Mouse (Mus musculus): ENCODE data around the gene Ilf3. TPM values are rescaled to one million over a fixed set of nuclear protein-coding genes. Genes with fewer than 3 reads are reported as not detected.

Ilf3 gene
- 133 TPM in 2 replicates for polyA plus RNA-seq (2012)

DNA sequence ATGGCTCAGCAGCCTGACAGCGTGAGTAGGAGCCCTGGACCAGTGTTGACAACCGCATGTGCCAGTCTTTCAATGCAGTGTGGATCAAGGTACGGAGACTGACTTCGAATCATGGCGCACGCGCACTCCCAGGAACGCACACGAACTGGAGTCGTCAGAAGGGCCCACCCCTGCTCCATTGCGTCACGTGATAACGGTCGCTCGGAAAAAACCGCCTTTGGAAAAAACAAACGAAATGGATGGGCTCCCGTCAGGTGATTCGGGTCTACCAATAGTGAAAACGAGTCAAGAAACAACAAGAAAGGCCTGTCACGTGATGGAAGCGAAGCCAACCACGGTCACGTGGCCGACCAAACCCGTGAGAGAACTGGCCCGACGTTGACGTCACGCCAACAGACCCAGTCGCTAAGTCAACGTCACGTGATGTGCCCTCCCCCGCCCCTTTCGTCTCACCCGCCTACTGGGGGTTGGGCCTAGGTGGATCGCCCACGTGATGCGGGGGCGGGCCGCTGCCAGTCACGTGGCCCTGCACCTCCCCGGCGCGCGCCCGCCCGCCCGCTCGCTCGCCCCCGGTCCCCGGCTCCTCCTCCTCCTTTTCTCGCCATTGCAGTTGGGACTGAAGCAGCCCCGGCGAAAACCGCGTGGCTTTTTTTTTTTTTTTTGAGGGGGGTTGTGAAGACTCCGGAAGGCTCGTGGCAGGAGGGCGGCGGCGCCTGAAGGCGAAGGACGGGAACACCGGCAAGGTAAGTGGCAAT is at the start of gene Ilf3:
Ilf3 (plus strand) TSS at position 515 of the 755 bp plus-strand sequence.
- no peak for TF ChIP-seq GATA1 (IDR thresholded peaks at IDR 0.05; ENCODE audit: low read length)

- TF ChIP-seq GATA1 (IDR thresholded peaks at IDR 0.05; ENCODE audit: low read length), result no peak
Observed at GRCm38 (mm10) chr9:21318792-21319191, 48.9 kb upstream of the Ilf3 start.

DNA sequence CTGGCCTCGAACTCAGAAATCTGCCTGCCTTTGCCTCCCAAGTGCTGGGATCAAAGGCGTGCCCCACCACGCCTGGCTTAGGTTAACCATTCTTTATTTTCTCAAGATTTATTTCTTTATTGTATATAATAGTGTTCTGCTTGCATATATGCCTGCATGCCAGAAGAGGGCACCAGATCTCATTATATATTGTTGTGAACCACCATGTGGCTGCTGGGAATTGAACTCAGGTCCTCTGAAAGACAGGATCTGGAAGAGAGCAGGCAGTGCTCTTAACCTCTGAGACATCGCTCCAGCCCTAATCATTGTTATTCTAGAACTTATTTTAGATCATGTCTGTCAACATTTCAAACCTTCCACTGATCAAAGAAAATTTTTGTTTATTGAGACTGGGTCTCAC is 48.2 kb upstream of the Ilf3 start:
- no peak for TF ChIP-seq GATA1 (IDR thresholded peaks at IDR 0.05; ENCODE audit: low read length)

- TF ChIP-seq GATA1 (IDR thresholded peaks at IDR 0.05; ENCODE audit: low read length), result no peak
Observed at GRCm38 (mm10) chr9:21320280-21320618, 47.4 kb upstream of the Ilf3 start.

GRCm38 (mm10) chr9:21320619-21321512 is 46.8 kb upstream of the Ilf3 start, which contains the start of gene Slc44a2:
Gene Slc44a2 (plus strand): TSS chr9:21320698.
- TF ChIP-seq GATA1 (IDR thresholded peaks at IDR 0.05; ENCODE audit: low read length), result no peak

DNA sequence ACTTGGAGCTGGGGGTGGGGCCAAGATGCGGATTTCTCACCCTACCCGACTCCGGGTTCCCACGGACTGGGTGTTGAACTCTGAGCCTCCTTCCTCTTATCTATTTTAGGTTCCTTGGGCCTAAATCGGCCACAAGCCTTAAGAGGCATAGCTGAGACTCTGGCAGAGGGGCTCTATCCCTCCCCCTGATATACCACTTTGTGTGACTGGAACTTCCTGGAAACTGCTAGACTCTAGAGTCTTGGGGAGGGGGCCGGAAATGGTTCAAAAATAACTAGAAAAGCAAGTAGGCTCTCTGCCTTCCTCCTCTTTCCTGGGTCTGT is 46.2 kb upstream of the Ilf3 start:
- TF ChIP-seq GATA1 (IDR thresholded peaks at IDR 0.05; ENCODE audit: low read length), result no peak

GRCm38 (mm10) chr9:21322211-21322916 is 45.3 kb upstream of the Ilf3 start:
- TF ChIP-seq GATA1 (IDR thresholded peaks at IDR 0.05; ENCODE audit: low read length), result no peak

GRCm38 (mm10) chr9:21324269-21324668 is 43.4 kb upstream of the Ilf3 start:
- TF ChIP-seq GATA1 (IDR thresholded peaks at IDR 0.05; ENCODE audit: low read length), result no peak

DNA sequence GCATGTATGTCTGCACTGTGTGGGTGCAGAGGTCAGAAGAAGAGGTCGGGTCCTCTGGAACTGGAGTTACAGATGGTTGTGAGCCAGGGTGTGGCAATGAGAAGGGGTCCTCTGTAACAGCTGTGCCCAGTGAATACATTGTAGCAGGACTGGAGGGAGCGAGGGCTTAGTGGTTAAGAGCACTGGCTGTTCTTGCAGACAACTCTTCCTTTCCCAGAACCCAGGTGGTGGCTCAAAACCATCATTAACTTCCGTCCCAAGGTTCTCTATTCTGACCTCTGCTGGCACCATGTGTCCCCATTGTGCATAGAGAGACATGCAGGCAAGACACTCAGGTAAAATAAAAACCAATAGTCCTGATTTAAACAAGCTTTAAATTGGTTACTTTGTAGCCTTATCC is 40.1 kb upstream of the Ilf3 start:
- TF ChIP-seq GATA1 (IDR thresholded peaks at IDR 0.05; ENCODE audit: low read length), result no peak

GRCm38 (mm10) chr9:21328041-21328440 is 39.6 kb upstream of the Ilf3 start:
- TF ChIP-seq GATA1 (IDR thresholded peaks at IDR 0.05; ENCODE audit: low read length), result no peak

GRCm38 (mm10) chr9:21329041-21329440 is 38.6 kb upstream of the Ilf3 start:
- TF ChIP-seq GATA1 (IDR thresholded peaks at IDR 0.05; ENCODE audit: low read length), result no peak

GRCm38 (mm10) chr9:21329699-21330289 is 37.9 kb upstream of the Ilf3 start:
- no peak for TF ChIP-seq GATA1 (IDR thresholded peaks at IDR 0.05; ENCODE audit: low read length)

DNA sequence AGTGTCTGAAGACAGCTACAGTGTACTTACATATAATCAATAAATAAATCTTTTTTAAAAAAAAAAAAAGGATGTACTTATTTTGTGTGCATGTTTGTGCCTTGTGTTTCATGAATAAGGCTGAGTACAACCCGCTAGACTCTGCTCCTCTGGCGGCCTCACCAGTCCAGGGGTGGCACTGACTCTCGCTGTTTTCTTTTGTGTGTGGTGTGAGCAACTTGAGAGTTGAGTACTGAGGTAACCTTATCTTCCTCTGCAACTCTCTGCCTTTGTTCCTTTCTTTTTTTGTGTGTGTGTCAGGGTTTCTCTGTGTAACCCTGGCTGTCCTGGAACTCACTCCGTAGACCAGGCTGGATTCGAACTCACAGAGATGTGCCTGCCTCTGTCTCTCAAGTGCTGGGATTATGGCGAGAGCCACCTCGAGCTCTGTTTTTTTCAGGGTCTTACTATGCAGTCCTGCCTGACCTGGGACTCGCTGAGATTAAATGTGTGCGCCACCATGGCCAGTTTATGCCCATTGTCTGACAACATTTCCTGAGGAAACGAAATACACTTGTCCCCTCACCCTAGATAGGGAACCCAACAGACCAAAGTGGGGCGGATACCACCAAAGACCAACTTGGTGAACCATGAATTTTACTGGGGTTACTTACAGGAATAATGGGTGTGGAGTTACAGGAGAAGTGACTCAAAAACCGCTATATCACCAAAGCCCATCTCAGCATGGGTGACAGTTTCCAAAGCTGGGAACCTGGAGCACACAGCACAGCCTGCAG is 36.1 kb upstream of the Ilf3 start:
- no peak for TF ChIP-seq GATA1 (IDR thresholded peaks at IDR 0.05; ENCODE audit: low read length)

DNA sequence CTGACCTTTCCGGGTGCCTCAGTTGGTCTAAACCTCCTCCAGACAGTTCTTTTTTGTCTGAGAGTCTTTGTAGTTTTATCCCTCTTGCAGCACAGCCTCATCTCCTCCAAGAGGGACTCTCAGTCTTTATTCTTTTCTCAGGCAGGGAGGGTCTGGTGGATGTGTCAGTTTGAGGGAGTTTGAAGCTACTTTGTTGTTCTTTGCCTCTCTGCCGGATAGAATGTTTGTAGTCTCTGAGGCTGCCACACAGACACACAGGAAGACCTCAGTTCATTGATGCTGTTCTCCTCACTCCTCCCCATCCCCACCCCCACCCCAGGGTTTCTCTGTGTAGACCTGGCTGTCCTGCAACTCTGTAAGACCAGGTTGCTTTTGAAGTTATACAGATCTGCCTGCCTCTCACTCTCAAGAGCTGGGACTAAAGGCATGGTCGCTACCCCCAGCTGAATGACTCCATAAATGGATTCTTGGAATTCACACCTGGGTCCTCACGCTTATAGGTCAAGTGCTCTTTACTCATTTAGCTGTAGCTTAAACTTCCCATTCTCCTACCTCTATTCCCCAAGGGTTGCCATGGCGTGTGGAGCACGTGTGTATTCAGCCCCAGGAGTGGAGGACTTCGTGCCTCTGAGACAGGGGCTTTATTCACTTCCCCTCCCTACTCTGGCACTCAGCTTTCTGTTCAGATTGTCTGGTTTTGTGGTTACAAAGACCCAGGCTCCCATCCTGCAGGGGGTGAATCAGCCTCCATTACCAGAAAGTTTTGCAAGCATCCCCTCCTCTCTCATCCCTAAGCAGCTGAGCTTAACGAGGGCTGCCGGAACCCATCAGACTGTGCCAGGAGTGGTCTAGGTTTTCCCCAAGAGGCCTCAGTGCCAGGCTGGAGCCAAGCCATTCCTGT is 35.3 kb upstream of the Ilf3 start:
- no peak for TF ChIP-seq GATA1 (IDR thresholded peaks at IDR 0.05; ENCODE audit: low read length)
